Mouse (Mus musculus) left cerebral cortex, postnatal 25 days (tissue): Measurements from ENCODE around the gene Mycbpap. TPM values are rescaled to one million over a fixed set of nuclear protein-coding genes. Genes with fewer than 3 reads are reported as not detected.

Experiments
- DNase-seq, 2 experiments: peaks; one replicate each; pipeline ENCODE4 v3.0.0; 2022; ENCODE audit warnings: low spot score in 2 of 2, mixed read lengths in 1 of 2
- intact Hi-C: fragments of 180-260 bp; cut with DNase I; formaldehyde crosslinking; loops from one replicate; pipeline ENCODE4 v1.15.1; 2025
- total RNA-seq, 2 experiments: library from RNA; stranded (reverse); gene quantifications; 2 replicates each; pipeline ENCODE4 v1.2.3; 2021

The Mycbpap gene
- total RNA-seq, 2 experiments from 2014 or later: 2.9 to 5.3 TPM

- intact Hi-C loops: loop anchor here (5.0 kb wide), 1 partner anchor 120 kb away; no protein-coding TSS in a partner anchor
- no peak for DNase-seq
These were observed 20.9 kb upstream of the Mycbpap start for GRCm38 (mm10) chr11:94542400-94542799.

GRCm38 (mm10) chr11:94539761-94540160 is 18.2 kb upstream of the Mycbpap start:
- intact Hi-C loops: loop anchor here (5.0 kb wide), 2 partner anchors 117 to 127 kb away; no protein-coding TSS in a partner anchor
- no peak for DNase-seq

GRCm38 (mm10) chr11:94538733-94539292 is 17.3 kb upstream of the Mycbpap start:
- intact Hi-C loops: loop anchor here (5.0 kb wide), 1 partner anchor 127 kb away; no protein-coding TSS in a partner anchor
- DNase-seq: no peak

GRCm38 (mm10) chr11:94533171-94533570 is 11.6 kb upstream of the Mycbpap start:
- intact Hi-C loops: no loop called here

GRCm38 (mm10) chr11:94528879-94529278 is 7.3 kb upstream of the Mycbpap start:
- intact Hi-C loops: no loop called here
- DNase-seq: no peak

More at GRCm38 (mm10) chr11:94533171-94533570, 11.6 kb upstream of the Mycbpap start:
- peak in 1 of 2 experiments; percentile 72 for DNase-seq

GRCm38 (mm10) chr11:94526171-94526879 is 4.8 kb upstream of the Mycbpap start:
- DNase-seq: no peak
- intact Hi-C loops: no loop called here

- DNase-seq: no peak
- intact Hi-C loops: no loop called here
These were observed 8.1 kb downstream of the Mycbpap start for GRCm38 (mm10) chr11:94513452-94513851.

- DNase-seq: no peak
- intact Hi-C loops: no loop called here
These were observed 12.6 kb downstream of the Mycbpap start for GRCm38 (mm10) chr11:94508976-94509375.

GRCm38 (mm10) chr11:94501482-94501881 is 20.1 kb downstream of the Mycbpap start:
- DNase-seq: no peak
- intact Hi-C loops: no loop called here

GRCm38 (mm10) chr11:94500362-94500761 is 21.2 kb downstream of the Mycbpap start:
- no peak for DNase-seq

GRCm38 (mm10) chr11:94499661-94500152 is 21.8 kb downstream of the Mycbpap start, which contains the start of gene Epn3:
Epn3 (minus strand) TSS chr11:94499974.
- intact Hi-C loops: no loop called here
- no peak for DNase-seq

More at GRCm38 (mm10) chr11:94500362-94500761, 21.2 kb downstream of the Mycbpap start:
- intact Hi-C loops: no loop called here

- intact Hi-C loops: no loop called here
- DNase-seq: peak in 1 of 2 experiments; percentile 41
These were observed 22.5 kb downstream of the Mycbpap start for GRCm38 (mm10) chr11:94499035-94499434.

GRCm38 (mm10) chr11:94498093-94498996 is 23.2 kb downstream of the Mycbpap start:
- intact Hi-C loops: no loop called here
- peak; percentile 51 to 69 for DNase-seq

- intact Hi-C loops: no loop called here
- no peak for DNase-seq
These were observed 26.1 kb downstream of the Mycbpap start for GRCm38 (mm10) chr11:94495415-94495814.

- DNase-seq: no peak
- intact Hi-C loops: loop anchor here (2.0 kb wide), 1 partner anchor 57 kb away; the partner anchor contains the start of gene Rsad1
These were observed 29.8 kb downstream of the Mycbpap start for GRCm38 (mm10) chr11:94491749-94492099.

GRCm38 (mm10) chr11:94491035-94491748 is 30.4 kb downstream of the Mycbpap start:
- intact Hi-C loops: loop anchor here (2.0 kb wide), 1 partner anchor 58 kb away; the partner anchor contains the start of gene Rsad1
- peak; percentile 42 to 71 for DNase-seq

- DNase-seq: no peak
- intact Hi-C loops: loop anchor here (2.0 to 10.0 kb wide), 2 partner anchors 59 to 355 kb away; partner anchors contain the start of gene Rsad1
These were observed 31.8 kb downstream of the Mycbpap start for GRCm38 (mm10) chr11:94489745-94490144.

GRCm38 (mm10) chr11:94488767-94489533 is 32.6 kb downstream of the Mycbpap start:
- intact Hi-C loops: loop anchor here (10.0 kb wide), 1 partner anchor 354 kb away; no protein-coding TSS in a partner anchor
- no peak for DNase-seq
